ENCODE assay signal across 10 mouse cellular contexts in the genomic region with DNA sequence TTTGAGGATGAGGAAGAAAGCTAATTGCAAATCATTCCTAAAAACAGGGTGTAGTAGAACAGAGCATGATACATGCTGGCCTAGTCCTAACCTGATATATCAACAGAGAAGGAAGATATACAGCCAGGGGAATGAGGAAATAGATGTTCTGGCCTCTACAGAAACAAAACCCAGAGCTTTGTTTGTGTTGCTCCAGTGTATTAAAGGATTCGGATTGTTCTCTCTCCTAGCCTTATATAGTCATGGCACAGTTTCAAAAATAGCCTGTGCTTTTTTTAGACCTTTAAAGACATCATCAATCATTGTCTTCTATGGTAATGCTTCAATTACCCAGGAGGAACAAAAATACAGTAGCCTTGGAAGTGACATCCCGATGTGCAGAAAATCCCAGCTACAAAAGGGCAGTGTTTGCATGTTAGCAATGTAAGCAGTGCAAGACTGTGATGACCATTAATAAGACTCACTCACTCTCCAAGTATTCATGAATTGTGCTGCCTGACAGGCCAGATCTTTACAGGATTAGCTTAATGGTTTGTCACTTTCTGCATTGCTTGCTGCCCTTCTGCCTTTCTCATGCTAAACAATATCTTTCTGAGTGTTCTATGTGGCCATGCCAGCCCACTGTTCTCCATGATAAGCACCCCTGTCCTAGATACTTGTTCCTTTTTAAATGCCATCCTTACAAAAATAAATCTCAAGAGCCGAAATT.
DNase-seq lines count a peak whose midpoint lies in the region; ATAC-seq and TF ChIP-seq lines count a peak whose summit lies in the region.
"Had no signal": no experiment of that assay in that cellular context is flagged by ENCODE, and none has a peak within 500 bp of the region (broad histone marks: within the 10 kb centered on the region; RNA-seq: fewer than 3 reads in every experiment).

No protein-coding gene starts in this region.

- no peaks in the 10 kb centered on the region for H3K36me3 ChIP-seq in kidney, embryonic 14.5 days (ENCODE audit: control insufficient read depth, insufficient read depth, low read length)
- no peaks in the 10 kb centered on the region for H3K36me3 ChIP-seq in midbrain, embryonic 13.5 days
- H3K36me3 ChIP-seq: embryonic facial prominence, embryonic 12.5 days; G1E had no signal

- no peak overlapping the region for H3K4me3 ChIP-seq in kidney, embryonic 14.5 days (ENCODE audit: low read length)
- no peak overlapping the region for H3K4me3 ChIP-seq in embryonic fibroblast, embryonic 13.5 days (ENCODE audit: insufficient read depth, low read length)
- no peak overlapping the region for H3K4me3 ChIP-seq in midbrain, embryonic 13.5 days (replicated peaks)
- H3K4me3 ChIP-seq: embryonic facial prominence, embryonic 12.5 days had no signal

- H3K9ac ChIP-seq in kidney, embryonic 14.5 days (ENCODE audit: low read depth, low read length), result no peak overlapping the region
- H3K9ac ChIP-seq in midbrain, embryonic 13.5 days (replicated peaks), result no peak overlapping the region
- H3K9ac ChIP-seq: embryonic facial prominence, embryonic 12.5 days had no signal

- peak; percentile 52; the same call in 1 of the 2 replicates for ATAC-seq in kidney, embryonic 14.5 days (ENCODE audit: low FRiP score, low TSS enrichment)
- ATAC-seq in midbrain, embryonic 13.5 days, result peak; percentile 85

- TF ChIP-seq CTCF in embryonic fibroblast, embryonic 13.5 days (IDR thresholded peaks at IDR 0.05; ENCODE audit: borderline replicate concordance, insufficient read depth, low read length), result no peak

- no peaks in the 10 kb centered on the region for H3K4me1 ChIP-seq in kidney, embryonic 14.5 days (ENCODE audit: control insufficient read depth, insufficient read depth, low read length)
- no peaks in the 10 kb centered on the region for H3K4me1 ChIP-seq in embryonic fibroblast, embryonic 13.5 days (ENCODE audit: control insufficient read depth, insufficient read depth, low read length)
- peaks cover 12% of the 10 kb centered on the region for H3K4me1 ChIP-seq in midbrain, embryonic 13.5 days (replicated peaks)
- H3K4me1 ChIP-seq: embryonic facial prominence, embryonic 12.5 days had no signal

- no peak overlapping the region for H3K27ac ChIP-seq in kidney, embryonic 14.5 days (ENCODE audit: low read depth, low read length)
- peak overlapping the region; percentile 88 for H3K27ac ChIP-seq in embryonic fibroblast, embryonic 13.5 days (ENCODE audit: insufficient read depth, low read length)
- peak overlapping the region; percentile 30; the same call in 1 of the 2 replicates for H3K27ac ChIP-seq in midbrain, embryonic 13.5 days
- H3K27ac ChIP-seq: embryonic facial prominence, embryonic 12.5 days had no signal

- no peak overlapping the region for H3K4me2 ChIP-seq in kidney, embryonic 14.5 days (replicated peaks; ENCODE audit: low read depth, low read length)
- no peak overlapping the region for H3K4me2 ChIP-seq in midbrain, embryonic 13.5 days (replicated peaks)
- H3K4me2 ChIP-seq: embryonic facial prominence, embryonic 12.5 days had no signal

- no peaks in the 10 kb centered on the region for H3K9me3 ChIP-seq in kidney, embryonic 14.5 days (ENCODE audit: control insufficient read depth, low read length)
- no peaks in the 10 kb centered on the region for H3K9me3 ChIP-seq in midbrain, embryonic 13.5 days
- H3K9me3 ChIP-seq: embryonic facial prominence, embryonic 12.5 days; G1E had no signal

- no peaks in the 10 kb centered on the region for H3K27me3 ChIP-seq in kidney, embryonic 14.5 days (ENCODE audit: control insufficient read depth, insufficient read depth, low read length)
- no peaks in the 10 kb centered on the region for H3K27me3 ChIP-seq in midbrain, embryonic 13.5 days
- H3K27me3 ChIP-seq: embryonic facial prominence, embryonic 12.5 days had no signal

- WGBS in kidney, embryonic 14.5 days, result 29% methylated on average over 3 of the region's 3 CpGs
- 21% methylated on average over 3 of the region's 3 CpGs for WGBS in midbrain, embryonic 13.5 days

- TF ChIP-seq POLR2A in embryonic fibroblast, embryonic 13.5 days (IDR thresholded peaks at IDR 0.05; ENCODE audit: low read depth, low read length), result no peak

- no peak for DNase-seq in kidney, postnatal 14 days
- peak; percentile 5 for DNase-seq in brain, adult 2 months (ENCODE audit: low read depth, low spot score)
- no peak for DNase-seq in adrenal gland, adult 8-10 months
- DNase-seq in retina, postnatal 1 day, result no peak
- DNase-seq: lung, adult 18-20 months had no signal
